Mouse (Mus musculus) liver, adult 2 months (tissue): ENCODE measurements around the gene Prex1. TPM values are rescaled to one million over a fixed set of nuclear protein-coding genes. Genes with fewer than 3 reads are reported as not detected.

Source experiments
- DNase-seq: peaks from one replicate; pipeline ENCODE4 v3.0.0-alpha.2; 2011; ENCODE audit warnings: low read depth, low spot score; ENCODE audit errors: extremely low read depth
- H3K27ac ChIP-seq: fragments of 200-500 bp; replicated peaks from 2 replicates; pipeline ENCODE4 v1.5.1; 2012; ENCODE audit warnings: low read depth, mild to moderate bottlenecking, control low read depth, inconsistent platforms, low read length; ENCODE audit not compliant: insufficient read depth
- H3K27me3 ChIP-seq: fragments of 200-500 bp; 2 replicates; pipeline ENCODE4 v1.6.1; 2012; ENCODE audit warnings: mild to moderate bottlenecking, moderate library complexity, low read length, inconsistent platforms; ENCODE audit not compliant: control insufficient read depth, insufficient read depth
- H3K36me3 ChIP-seq: fragments of 200-500 bp; 2 replicates; pipeline ENCODE4 v1.6.1; 2012; ENCODE audit warnings: low read length, inconsistent platforms; ENCODE audit not compliant: control insufficient read depth, insufficient read depth
- H3K4me1 ChIP-seq: fragments of 200-500 bp; 2 replicates; pipeline ENCODE4 v1.6.1; 2011; ENCODE audit warnings: low read length; ENCODE audit not compliant: control insufficient read depth, insufficient read depth
- H3K4me3 ChIP-seq: fragments of 200-500 bp; 2 replicates; pipeline ENCODE4 v1.5.1; 2011; ENCODE audit warnings: low read depth, mild to moderate bottlenecking, control low read depth, low read length, moderate library complexity; ENCODE audit not compliant: insufficient read depth
- H3K79me2 ChIP-seq: fragments of 200-500 bp; 2 replicates; pipeline ENCODE4 v1.6.1; 2012; ENCODE audit warnings: inconsistent platforms, mild to moderate bottlenecking, low read length, moderate library complexity; ENCODE audit not compliant: control insufficient read depth, insufficient read depth
- H3K9ac ChIP-seq: fragments of 200-500 bp; 2 replicates; pipeline ENCODE4 v1.6.1; 2012; ENCODE audit warnings: low read depth, mild to moderate bottlenecking, control low read depth, inconsistent platforms, low read length
- CTCF ChIP-seq: fragments of 200-500 bp; IDR thresholded peaks from 2 replicates; pipeline ENCODE4 v1.5.1; 2011; ENCODE audit warnings: low read depth, low read length, control low read depth
- POLR2A ChIP-seq: fragments of 200-500 bp; IDR thresholded peaks from 2 replicates; pipeline ENCODE4 v1.6.1; 2011; ENCODE audit warnings: low read length, control low read depth; ENCODE audit not compliant: insufficient read depth; ENCODE audit errors: extremely low read depth
- whole genome bisulfite sequencing: fragments of 180-500 bp; shearing (Covaris S2); methylation state at CpG from one replicate; pipeline ENCODE4 v1.1.7; 2018; 5-methylcytosine and 5-hydroxymethylcytosine counted together
- polyA plus RNA-seq: library from polyadenylated mRNA; depleted of rRNA; stranded (reverse); fragments of >200 nt; gene quantifications from 2 replicates; pipeline ENCODE4 v1.2.3, GENCODE M21; 2012
- total RNA-seq: library from RNA; depleted of rRNA; stranded (reverse); fragments of >200 nt; gene quantifications from 2 replicates; pipeline ENCODE4 v1.2.3, GENCODE M21; 2014

Prex1 gene
- total and polyA plus RNA-seq, 2 experiments, result 2.0 to 5.6 TPM

- 0 out of 2 replicates have a peak, but pooled peaks cover 2% of the 10 kb centered on the region for H3K79me2 ChIP-seq
- TF ChIP-seq POLR2A, result no peak
- no peak for TF ChIP-seq CTCF
- H3K27me3 ChIP-seq, result no peaks in the 10 kb centered on the region
- H3K4me1 ChIP-seq, result no peaks in the 10 kb centered on the region
- no peak overlapping the region for H3K4me3 ChIP-seq
- no peak for DNase-seq
- no peaks in the 10 kb centered on the region for H3K36me3 ChIP-seq
- no peak overlapping the region for H3K27ac ChIP-seq
- 75% methylated on average over 23 of the region's 23 CpGs for WGBS
- H3K9ac ChIP-seq, result no peak overlapping the region
Measured at GRCm38 (mm10) chr2:166701248-166702112, 12.2 kb downstream of the Prex1 start.

- no peak overlapping the region for H3K9ac ChIP-seq
- WGBS, result 61% methylated on average over 13 of the region's 13 CpGs
- TF ChIP-seq CTCF (no peak), POLR2A (no peak)
- H3K79me2 ChIP-seq, result 0 out of 2 replicates have a peak, but pooled peaks cover 2% of the 10 kb centered on the region
- H3K4me1 ChIP-seq, result no peaks in the 10 kb centered on the region
- no peak overlapping the region for H3K27ac ChIP-seq
- H3K27me3 ChIP-seq, result no peaks in the 10 kb centered on the region
- H3K36me3 ChIP-seq, result no peaks in the 10 kb centered on the region
- H3K4me3 ChIP-seq, result no peak overlapping the region
- no peak for DNase-seq
Measured at GRCm38 (mm10) chr2:166700732-166701131, 12.9 kb downstream of the Prex1 start.

- no peak overlapping the region for H3K9ac ChIP-seq
- no peaks in the 10 kb centered on the region for H3K4me1 ChIP-seq
- H3K36me3 ChIP-seq, result no peaks in the 10 kb centered on the region
- DNase-seq, result no peak
- H3K79me2 ChIP-seq, result 0 out of 2 replicates have a peak, but pooled peaks cover 2% of the 10 kb centered on the region
- no peaks in the 10 kb centered on the region for H3K27me3 ChIP-seq
- H3K4me3 ChIP-seq, result no peak overlapping the region
- WGBS, result 71% methylated on average over 8 of the region's 8 CpGs
- no peak overlapping the region for H3K27ac ChIP-seq
- TF ChIP-seq POLR2A (no peak), CTCF (no peak)
Measured at GRCm38 (mm10) chr2:166700116-166700515, 13.5 kb downstream of the Prex1 start.

GRCm38 (mm10) chr2:166699552-166699951 lies 14.1 kb downstream of the Prex1 start:
- WGBS, result 93% methylated on average over 5 of the region's 5 CpGs

GRCm38 (mm10) chr2:166694616-166695015 lies 19.0 kb downstream of the Prex1 start:
- WGBS, result 91% methylated on average over 2 of the region's 2 CpGs
- H3K4me1 ChIP-seq, result no peaks in the 10 kb centered on the region
- TF ChIP-seq POLR2A (no peak), CTCF (no peak)
- H3K9ac ChIP-seq, result no peak overlapping the region
- H3K79me2 ChIP-seq, result 0 out of 2 replicates have a peak, but pooled peaks cover 2% of the 10 kb centered on the region
- H3K4me3 ChIP-seq, result no peak overlapping the region
- H3K36me3 ChIP-seq, result no peaks in the 10 kb centered on the region
- no peaks in the 10 kb centered on the region for H3K27me3 ChIP-seq
- no peak for DNase-seq
- no peak overlapping the region for H3K27ac ChIP-seq

More at GRCm38 (mm10) chr2:166699552-166699951, 14.1 kb downstream of the Prex1 start:
- Histone ChIP-seq H3K27ac (no peak overlapping the region), H3K4me1 (no peaks in the 10 kb centered on the region), H3K4me3 (no peak overlapping the region), H3K27me3 (no peaks in the 10 kb centered on the region), H3K79me2 (0 out of 2 replicates have a peak, but pooled peaks cover 2% of the 10 kb centered on the region), H3K36me3 (no peaks in the 10 kb centered on the region), H3K9ac (no peak overlapping the region)
- DNase-seq, result no peak
- TF ChIP-seq POLR2A, result no peak
- TF ChIP-seq CTCF, result no peak

GRCm38 (mm10) chr2:166693394-166693793 lies 20.2 kb downstream of the Prex1 start:
- Histone ChIP-seq H3K4me1 (no peaks in the 10 kb centered on the region), H3K27me3 (no peaks in the 10 kb centered on the region), H3K27ac (no peak overlapping the region), H3K79me2 (0 out of 2 replicates have a peak, but pooled peaks cover 2% of the 10 kb centered on the region), H3K9ac (no peak overlapping the region), H3K36me3 (no peaks in the 10 kb centered on the region), H3K4me3 (no peak overlapping the region)
- TF ChIP-seq CTCF, result no peak
- no peak for TF ChIP-seq POLR2A
- WGBS, result 82% methylated on average over 4 of the region's 4 CpGs
- DNase-seq, result no peak
